Mouse (Mus musculus): ENCODE measurements around the gene Epb41. TPM values are rescaled to one million over a fixed set of nuclear protein-coding genes. Genes with fewer than 3 reads are reported as not detected.

Epb41 gene
- polyA plus RNA-seq, 1 experiment = 68.8 TPM

DNA sequence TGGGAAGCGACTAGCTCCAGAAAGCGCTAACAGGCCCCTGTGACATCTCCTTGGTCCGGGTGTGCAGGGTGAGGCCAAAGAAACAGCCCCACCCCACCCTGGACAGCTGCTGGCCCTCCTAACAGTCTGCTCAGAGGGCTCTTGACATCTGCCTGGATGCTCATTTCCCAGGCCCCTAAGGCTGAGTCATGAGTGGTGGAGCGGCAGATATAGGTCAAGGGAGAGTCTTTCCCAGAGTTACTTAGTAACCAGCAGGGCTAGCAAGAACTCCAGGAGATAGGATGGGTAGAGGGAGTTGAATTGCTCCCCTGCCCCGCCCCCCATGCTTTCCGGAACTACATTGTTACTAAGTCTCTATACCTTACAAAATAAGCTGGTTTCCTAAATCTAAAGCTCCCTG, 18.0 kb upstream of the Epb41 start:
- no peaks in the 10 kb centered on the region for H3K27me3 ChIP-seq (ENCODE audit: control insufficient read depth, insufficient read depth, low read length, poor library complexity, severe bottlenecking)
- H3K27ac ChIP-seq (ENCODE audit: insufficient read depth, low read length) = no peak overlapping the region
- TF ChIP-seq POLR2A (IDR thresholded peaks at IDR 0.05; ENCODE audit: insufficient read depth, low read length) (no peak), EP300 (IDR thresholded peaks at IDR 0.05; ENCODE audit: insufficient read depth, low read depth, low read length) (no peak), CTCF (IDR thresholded peaks at IDR 0.05; ENCODE audit: low read depth, low read length) (no peak)
- no peaks in the 10 kb centered on the region for H3K4me1 ChIP-seq (ENCODE audit: control insufficient read depth, insufficient read depth, low read length)
- H3K9me3 ChIP-seq (replicated peaks; ENCODE audit: control insufficient read depth, insufficient read depth, low read length, poor library complexity, severe bottlenecking) = no peaks in the 10 kb centered on the region; the same call in 1 of the 2 replicates
- no peak overlapping the region for H3K4me3 ChIP-seq (ENCODE audit: low read depth, low read length)
- H3K36me3 ChIP-seq (ENCODE audit: control insufficient read depth, insufficient read depth, low read length, poor library complexity, severe bottlenecking) = no peaks in the 10 kb centered on the region
- H3K9ac ChIP-seq (ENCODE audit: low read depth, poor library complexity, severe bottlenecking) = no peak overlapping the region

DNA sequence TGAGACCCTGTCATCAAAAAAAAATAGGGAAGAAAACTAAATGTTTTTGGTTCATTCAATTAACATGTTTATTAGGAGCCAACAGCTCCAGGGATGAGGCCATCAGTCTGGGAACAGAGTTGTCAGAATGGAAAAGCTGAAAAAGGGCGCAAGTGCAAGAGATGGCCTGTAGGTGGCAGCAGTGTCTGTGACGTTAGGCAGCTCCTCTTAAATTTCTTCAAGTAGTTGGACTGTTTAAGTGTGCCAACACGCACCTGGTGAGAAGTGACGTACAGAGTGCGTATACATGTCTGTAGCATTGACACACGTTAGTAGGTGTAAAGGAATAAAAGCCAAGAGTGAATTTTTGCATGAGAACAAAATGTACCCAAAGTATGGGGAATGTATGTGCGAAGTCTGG, 13.8 kb upstream of the Epb41 start:
- Histone ChIP-seq H3K4me3 (ENCODE audit: low read depth, low read length) (no peak overlapping the region), H3K9me3 (replicated peaks; ENCODE audit: control insufficient read depth, insufficient read depth, low read length, poor library complexity, severe bottlenecking) (no peaks in the 10 kb centered on the region), H3K27me3 (ENCODE audit: control insufficient read depth, insufficient read depth, low read length, poor library complexity, severe bottlenecking) (no peaks in the 10 kb centered on the region), H3K36me3 (ENCODE audit: control insufficient read depth, insufficient read depth, low read length, poor library complexity, severe bottlenecking) (no peaks in the 10 kb centered on the region), H3K4me1 (ENCODE audit: control insufficient read depth, insufficient read depth, low read length) (no peaks in the 10 kb centered on the region), H3K9ac (ENCODE audit: low read depth, poor library complexity, severe bottlenecking) (no peak overlapping the region), H3K27ac (ENCODE audit: insufficient read depth, low read length) (no peak overlapping the region)
- peak; percentile 94 for TF ChIP-seq CTCF (IDR thresholded peaks at IDR 0.05; ENCODE audit: low read depth, low read length)
- no peak for TF ChIP-seq EP300 (IDR thresholded peaks at IDR 0.05; ENCODE audit: insufficient read depth, low read depth, low read length)
- no peak for TF ChIP-seq POLR2A (IDR thresholded peaks at IDR 0.05; ENCODE audit: insufficient read depth, low read length)

DNA sequence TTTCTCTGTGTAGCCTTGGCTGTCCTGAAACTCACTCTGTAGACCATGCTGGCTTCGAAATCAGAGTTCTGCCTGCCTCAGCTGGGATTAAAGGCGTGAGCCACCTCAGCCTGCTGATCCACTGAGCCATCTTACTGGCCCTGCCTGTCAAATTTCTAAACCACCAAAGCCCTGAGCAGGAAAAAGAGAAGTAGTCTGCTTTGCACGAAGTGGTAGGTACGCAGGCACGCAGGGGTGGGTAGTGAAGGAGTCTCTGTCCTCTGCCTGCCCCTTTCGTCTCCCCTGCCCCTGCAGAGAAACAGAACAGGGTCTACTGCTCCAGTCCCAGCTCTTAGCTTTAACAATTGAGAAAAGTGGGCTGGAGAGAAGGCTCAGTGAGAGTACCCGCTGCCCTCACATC, 10.0 kb upstream of the Epb41 start:
- H3K4me1 ChIP-seq (ENCODE audit: control insufficient read depth, insufficient read depth, low read length) = no peaks in the 10 kb centered on the region
- no peak overlapping the region for H3K27ac ChIP-seq (ENCODE audit: insufficient read depth, low read length)
- H3K4me3 ChIP-seq (ENCODE audit: low read depth, low read length) = no peak overlapping the region
- H3K9me3 ChIP-seq (replicated peaks; ENCODE audit: control insufficient read depth, insufficient read depth, low read length, poor library complexity, severe bottlenecking) = no peaks in the 10 kb centered on the region
- no peak overlapping the region for H3K9ac ChIP-seq (ENCODE audit: low read depth, poor library complexity, severe bottlenecking)
- no peaks in the 10 kb centered on the region for H3K27me3 ChIP-seq (ENCODE audit: control insufficient read depth, insufficient read depth, low read length, poor library complexity, severe bottlenecking)
- H3K36me3 ChIP-seq (ENCODE audit: control insufficient read depth, insufficient read depth, low read length, poor library complexity, severe bottlenecking) = no peaks in the 10 kb centered on the region
- TF ChIP-seq EP300 (IDR thresholded peaks at IDR 0.05; ENCODE audit: insufficient read depth, low read depth, low read length) = no peak

DNA sequence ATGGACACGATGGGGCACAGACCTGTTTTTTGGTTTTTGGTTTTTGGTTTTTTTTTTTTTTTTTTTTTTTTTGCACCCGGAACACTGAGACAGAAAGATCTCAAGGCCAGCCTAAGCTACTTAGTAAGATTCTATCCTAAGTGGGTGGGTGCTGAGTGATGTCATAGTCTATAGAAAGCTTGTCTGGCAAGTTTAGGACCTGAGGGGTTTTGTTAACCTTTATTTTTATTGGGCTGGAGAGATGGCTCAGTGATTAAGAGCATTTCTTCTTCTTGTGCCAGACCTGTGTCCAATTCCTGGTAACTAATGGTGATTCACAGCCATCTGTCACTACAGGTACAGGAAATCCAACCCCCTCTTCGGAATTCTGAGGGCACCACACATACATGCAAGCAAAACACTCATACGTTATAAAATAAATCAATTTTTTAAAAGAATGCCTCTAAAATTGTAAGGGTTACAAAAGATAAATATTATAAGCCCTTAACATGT, 5.4 kb upstream of the Epb41 start:
- H3K36me3 ChIP-seq (ENCODE audit: control insufficient read depth, insufficient read depth, low read length, poor library complexity, severe bottlenecking) = no peaks in the 10 kb centered on the region
- no peak overlapping the region for H3K9ac ChIP-seq (ENCODE audit: low read depth, poor library complexity, severe bottlenecking)
- H3K4me3 ChIP-seq (ENCODE audit: low read depth, low read length) = no peak overlapping the region
- no peak overlapping the region for H3K27ac ChIP-seq (ENCODE audit: insufficient read depth, low read length)
- H3K4me1 ChIP-seq (ENCODE audit: control insufficient read depth, insufficient read depth, low read length) = peaks cover 4% of the 10 kb centered on the region
- no peaks in the 10 kb centered on the region for H3K9me3 ChIP-seq (replicated peaks; ENCODE audit: control insufficient read depth, insufficient read depth, low read length, poor library complexity, severe bottlenecking)
- H3K27me3 ChIP-seq (ENCODE audit: control insufficient read depth, insufficient read depth, low read length, poor library complexity, severe bottlenecking) = no peaks in the 10 kb centered on the region
- TF ChIP-seq CTCF (IDR thresholded peaks at IDR 0.05; ENCODE audit: low read depth, low read length) (no peak), EP300 (IDR thresholded peaks at IDR 0.05; ENCODE audit: insufficient read depth, low read depth, low read length) (no peak), POLR2A (IDR thresholded peaks at IDR 0.05; ENCODE audit: insufficient read depth, low read length) (no peak)

DNA sequence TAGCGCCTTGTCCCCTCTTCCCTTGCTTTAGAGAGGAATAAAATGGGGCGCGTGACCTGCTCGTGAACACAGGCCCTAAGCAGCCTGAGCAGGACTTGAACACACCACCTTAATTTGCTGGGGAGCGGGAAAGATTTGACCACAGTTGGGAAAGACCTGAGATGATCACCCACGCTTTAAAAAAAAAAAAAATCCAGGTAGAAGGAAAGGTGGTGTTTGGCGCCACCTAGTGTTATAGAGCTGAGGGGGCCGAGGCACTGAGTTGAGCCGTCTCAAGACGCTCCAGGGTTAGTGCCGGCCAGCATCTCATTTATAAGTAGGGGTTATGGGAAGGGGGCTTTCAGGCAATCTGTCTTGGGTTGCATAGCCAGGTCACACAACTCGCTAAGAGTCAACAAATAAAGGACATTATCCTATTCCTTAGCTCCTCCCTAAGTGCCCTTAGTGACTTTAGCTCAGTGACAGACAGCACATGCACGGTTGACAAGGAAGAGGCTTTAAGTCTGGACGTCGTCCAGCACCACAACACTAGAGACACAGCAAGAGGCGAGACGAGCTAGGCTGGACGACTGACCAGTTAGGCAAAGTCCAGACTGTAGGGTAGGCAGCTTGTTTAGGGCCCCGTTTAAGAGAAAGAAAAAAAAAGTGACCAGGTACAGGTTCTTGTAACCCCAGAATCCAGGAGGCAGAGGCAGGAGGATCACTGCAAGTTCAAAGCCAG, 4.6 kb upstream of the Epb41 start:
- Histone ChIP-seq H3K27me3 (ENCODE audit: control insufficient read depth, insufficient read depth, low read length, poor library complexity, severe bottlenecking) (no peaks in the 10 kb centered on the region), H3K4me1 (ENCODE audit: control insufficient read depth, insufficient read depth, low read length) (peaks cover 4% of the 10 kb centered on the region)

DNA sequence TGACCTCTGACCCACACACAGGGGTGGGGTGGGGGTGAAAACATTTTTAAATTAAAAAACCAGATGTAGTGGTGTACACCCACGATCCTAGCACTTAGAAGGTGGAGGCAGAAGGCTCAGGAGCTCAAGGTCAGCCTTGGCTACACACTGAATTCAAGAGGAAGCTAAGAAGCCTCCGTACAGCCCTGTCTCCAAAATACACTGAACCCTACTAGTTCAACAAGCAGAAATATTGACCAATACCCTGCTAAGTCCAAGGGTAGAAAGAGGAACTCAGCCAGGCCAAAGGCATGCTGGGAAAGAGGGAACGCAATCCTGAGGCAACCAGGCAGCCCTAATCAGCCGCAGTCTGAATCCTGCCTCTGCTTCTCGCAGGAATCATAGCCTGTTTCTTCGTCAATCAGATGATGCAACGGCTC, 3.2 kb upstream of the Epb41 start:
- no peak overlapping the region for H3K27ac ChIP-seq (ENCODE audit: insufficient read depth, low read length)

More for the DNA sequence above, 4.6 kb upstream of the Epb41 start:
- H3K27ac ChIP-seq (ENCODE audit: insufficient read depth, low read length) = no peak overlapping the region
- no peaks in the 10 kb centered on the region for H3K9me3 ChIP-seq (replicated peaks; ENCODE audit: control insufficient read depth, insufficient read depth, low read length, poor library complexity, severe bottlenecking)
- H3K36me3 ChIP-seq (ENCODE audit: control insufficient read depth, insufficient read depth, low read length, poor library complexity, severe bottlenecking) = no peaks in the 10 kb centered on the region
- H3K9ac ChIP-seq (ENCODE audit: low read depth, poor library complexity, severe bottlenecking) = no peak overlapping the region
- TF ChIP-seq CTCF (IDR thresholded peaks at IDR 0.05; ENCODE audit: low read depth, low read length) (peak; percentile 72), POLR2A (IDR thresholded peaks at IDR 0.05; ENCODE audit: insufficient read depth, low read length) (no peak)
- H3K4me3 ChIP-seq (ENCODE audit: low read depth, low read length) = no peak overlapping the region

More for the DNA sequence above, 3.2 kb upstream of the Epb41 start:
- TF ChIP-seq CTCF (IDR thresholded peaks at IDR 0.05; ENCODE audit: low read depth, low read length) (no peak), EP300 (IDR thresholded peaks at IDR 0.05; ENCODE audit: insufficient read depth, low read depth, low read length) (no peak), POLR2A (IDR thresholded peaks at IDR 0.05; ENCODE audit: insufficient read depth, low read length) (no peak)
- Histone ChIP-seq H3K4me3 (ENCODE audit: low read depth, low read length) (no peak overlapping the region), H3K36me3 (ENCODE audit: control insufficient read depth, insufficient read depth, low read length, poor library complexity, severe bottlenecking) (no peaks in the 10 kb centered on the region), H3K4me1 (ENCODE audit: control insufficient read depth, insufficient read depth, low read length) (peaks cover 4% of the 10 kb centered on the region), H3K9me3 (replicated peaks; ENCODE audit: control insufficient read depth, insufficient read depth, low read length, poor library complexity, severe bottlenecking) (no peaks in the 10 kb centered on the region), H3K27me3 (ENCODE audit: control insufficient read depth, insufficient read depth, low read length, poor library complexity, severe bottlenecking) (no peaks in the 10 kb centered on the region), H3K9ac (ENCODE audit: low read depth, poor library complexity, severe bottlenecking) (no peak overlapping the region)
